Mouse (Mus musculus): Measurements from ENCODE around the gene Slc4a10.

- no peak for TF ChIP-seq CTCF (IDR thresholded peaks at IDR 0.05; ENCODE audit: control insufficient read depth, insufficient read depth, insufficient replicate concordance, low read depth, low read length)
- TF ChIP-seq POLR2A (IDR thresholded peaks at IDR 0.05; ENCODE audit: control insufficient read depth, low read depth, low read length) = no peak
Observed at GRCm38 (mm10) chr2:62278779-62279178, 232.5 kb downstream of the Slc4a10 start.
